In genomic region chr7:16045538-16045937, GRCm38 (mm10) we compare ENCODE assay signal across 8 mouse cellular contexts. TPM values are rescaled to one million over a fixed set of nuclear protein-coding genes. Genes with fewer than 3 reads are reported as not detected.
DNase-seq lines count a peak whose midpoint lies in the region; ATAC-seq and TF ChIP-seq lines count a peak whose summit lies in the region.

No protein-coding gene starts in this region.

- H3K9ac ChIP-seq in embryonic facial prominence, embryonic 11.5 days (replicated peaks; ENCODE audit: low read length), result peak overlapping the region; percentile 99
- H3K9ac ChIP-seq in hindbrain, embryonic 16.5 days (ENCODE audit: low read depth, low read length), result peak overlapping the region; percentile 98; the same call in 1 of the 2 replicates

- peaks cover 16% of the 10 kb centered on the region; the same call in 1 of the 2 replicates for H3K4me1 ChIP-seq in embryonic facial prominence, embryonic 11.5 days (ENCODE audit: control insufficient read depth, insufficient read depth, low read length)
- H3K4me1 ChIP-seq in hindbrain, embryonic 16.5 days (ENCODE audit: control insufficient read depth, insufficient read depth, low read depth, low read length), result peaks cover 42% of the 10 kb centered on the region

- peak overlapping the region; percentile 99 for H3K27ac ChIP-seq in layer of hippocampus, adult 2 months
- H3K27ac ChIP-seq in embryonic facial prominence, embryonic 11.5 days (replicated peaks; ENCODE audit: low read depth, low read length), result peak overlapping the region; percentile 98; the same call in 1 of the 2 replicates
- H3K27ac ChIP-seq in hindbrain, embryonic 16.5 days (ENCODE audit: low read depth, low read length), result peak overlapping the region; percentile 98; the same call in 1 of the 2 replicates

- H3ac ChIP-seq in myocyte (ENCODE audit: control insufficient read depth, insufficient read length), result no peak overlapping the region

- no peaks in the 10 kb centered on the region for H3K36me3 ChIP-seq in embryonic facial prominence, embryonic 11.5 days (replicated peaks; ENCODE audit: control insufficient read depth, insufficient read depth, low read depth, low read length)
- H3K36me3 ChIP-seq in hindbrain, embryonic 16.5 days (ENCODE audit: control insufficient read depth, insufficient read depth, low read length), result no peaks in the 10 kb centered on the region
- H3K36me3 ChIP-seq in myocyte (ENCODE audit: control insufficient read depth, insufficient read depth), result no peaks in the 10 kb centered on the region

- H3K4me2 ChIP-seq in embryonic facial prominence, embryonic 11.5 days (ENCODE audit: low read depth, low read length), result peak overlapping the region; percentile 87
- H3K4me2 ChIP-seq in hindbrain, embryonic 16.5 days (ENCODE audit: low read length), result peak overlapping the region; percentile 71
- peak overlapping the region; percentile 86 for H3K4me2 ChIP-seq in myocyte (ENCODE audit: low read depth)

- ATAC-seq in embryonic facial prominence, embryonic 11.5 days (replicated peaks; ENCODE audit: insufficient number of reproducible peaks, low FRiP score, low TSS enrichment, low read depth), result no peak
- ATAC-seq in hindbrain, embryonic 16.5 days, result no peak

- TF ChIP-seq POLR2A in myocyte (IDR thresholded peaks at IDR 0.05; ENCODE audit: insufficient read length, low read depth), result no peak

- H3K9me3 ChIP-seq in embryonic facial prominence, embryonic 11.5 days (replicated peaks; ENCODE audit: control insufficient read depth, low read length), result no peaks in the 10 kb centered on the region
- H3K9me3 ChIP-seq in hindbrain, embryonic 16.5 days (ENCODE audit: control insufficient read depth, low read length), result no peaks in the 10 kb centered on the region

- no peaks in the 10 kb centered on the region for H3K27me3 ChIP-seq in embryonic facial prominence, embryonic 11.5 days (ENCODE audit: control insufficient read depth, insufficient read depth, low read length)
- H3K27me3 ChIP-seq in hindbrain, embryonic 16.5 days (replicated peaks; ENCODE audit: control insufficient read depth, insufficient read depth, low read length), result no peaks in the 10 kb centered on the region
- H3K27me3 ChIP-seq in myocyte (ENCODE audit: control insufficient read depth, insufficient read depth, insufficient read length), result no peaks in the 10 kb centered on the region

- 52% methylated on average over 2 of the region's 2 CpGs for WGBS in embryonic facial prominence, embryonic 11.5 days
- 58% methylated on average over 2 of the region's 2 CpGs for WGBS in hindbrain, embryonic 16.5 days

- peak overlapping the region; percentile 63 for H3K4me3 ChIP-seq in layer of hippocampus, adult 2 months
- H3K4me3 ChIP-seq in embryonic facial prominence, embryonic 11.5 days (ENCODE audit: low read depth, low read length), result peak overlapping the region; percentile 90
- H3K4me3 ChIP-seq in hindbrain, embryonic 16.5 days (ENCODE audit: low read length), result no peak overlapping the region
- H3K4me3 ChIP-seq in myocyte, result peak overlapping the region; percentile 73

- no peak for TF ChIP-seq CTCF in layer of hippocampus, adult 2 months (conservative IDR thresholded peaks at IDR 0.05)

- DNase-seq in layer of hippocampus, adult 2 months (ENCODE audit: low spot score in 2 of 2), result no peak
- no peak for DNase-seq in layer of hippocampus, postnatal 36 days
- peak; percentile 6 for DNase-seq in embryonic facial prominence, embryonic 11.5 days (ENCODE audit: low spot score)
- DNase-seq in frontal cortex, postnatal 10 days (ENCODE audit: low spot score in 2 of 2), result no peak
- DNase-seq in spleen, postnatal 36 days (ENCODE audit: low spot score in 2 of 2), result no peak
- DNase-seq in right cerebral cortex, postnatal 25 days, result no peak

- peaks cover 69% of the 10 kb centered on the region for H3K79me2 ChIP-seq in myocyte (ENCODE audit: control insufficient read depth, insufficient read depth)

TF ChIP-seq in myocyte, 11 proteins besides CTCF, POLR2A, EP300 and RAD21:
- TF ChIP-seq E2F4 (IDR thresholded peaks at IDR 0.05; ENCODE audit: insufficient read depth) (no peak), TCF12 (IDR thresholded peaks at IDR 0.05; ENCODE audit: insufficient read depth, poor library complexity, severe bottlenecking) (no peak), MYOG (IDR thresholded peaks at IDR 0.05; ENCODE audit: control insufficient read depth in 1 of 3, insufficient read depth in 1 of 3, insufficient read length in 2 of 3, low read depth in 2 of 3) (no peak), MAX (IDR thresholded peaks at IDR 0.05; ENCODE audit: low read depth) (no peak), SRF (IDR thresholded peaks at IDR 0.05; ENCODE audit: control insufficient read depth, insufficient read length, low read depth) (no peak), USF1 (IDR thresholded peaks at IDR 0.05; ENCODE audit: low read depth) (no peak), POLR2AphosphoS2 (IDR thresholded peaks at IDR 0.05; ENCODE audit: insufficient read length, low read depth) (no peak), CEBPB (IDR thresholded peaks at IDR 0.05; ENCODE audit: insufficient read depth, poor library complexity, severe bottlenecking) (no peak), MYOD1 (IDR thresholded peaks at IDR 0.05; ENCODE audit: control insufficient read depth in 1 of 3, insufficient read length in 2 of 3, low read depth in 2 of 3) (no peak), TCF3 (IDR thresholded peaks at IDR 0.05; ENCODE audit: insufficient read length, low read depth) (no peak), REST (IDR thresholded peaks at IDR 0.05; ENCODE audit: insufficient read depth, insufficient read length) (no peak)

RNA-seq across cellular contexts. Expression of gene Bicra, which starts 2.2 kb away (rescaled TPM):
- 10 to 100 TPM; 20.8 to 22.8 TPM for total RNA-seq in layer of hippocampus, adult 2 months (2021)
- total RNA-seq in layer of hippocampus, postnatal 36 days (2021), result 10 to 100 TPM; 19.5 to 21.9 TPM
- 4.2 and 5.9 TPM in 2 replicates for polyA plus RNA-seq in embryonic facial prominence, embryonic 11.5 days (2014; fragmentation: Nextera tagmentation; extraction: Ambion mirVana)
- 5.0 and 6.9 TPM in 2 replicates for polyA plus RNA-seq in hindbrain, embryonic 16.5 days (2015; fragmentation: Nextera tagmentation; extraction: Ambion mirVana)
- 6.6 TPM for polyA plus RNA-seq in myocyte (2012; fragmentation: generic; extraction: Trizol)

RNA-seq across cellular contexts. Expression of gene Zfp541, which starts 16.1 kb away (rescaled TPM):
- total RNA-seq in layer of hippocampus, adult 2 months (2021), result 1 to 10 TPM in 1 of 2 experiments, under 1 TPM in 1; 0.59 to 1.1 TPM
- total RNA-seq in layer of hippocampus, postnatal 36 days (2021), result under 1 TPM; 0.67 to 0.83 TPM
- not detected in 2 replicates for polyA plus RNA-seq in embryonic facial prominence, embryonic 11.5 days (2014; fragmentation: Nextera tagmentation; extraction: Ambion mirVana)
- 0.09 and 0.16 TPM in 2 replicates for polyA plus RNA-seq in hindbrain, embryonic 16.5 days (2015; fragmentation: Nextera tagmentation; extraction: Ambion mirVana)
- not detected for polyA plus RNA-seq in myocyte (2012; fragmentation: generic; extraction: Trizol)

RNA-seq across cellular contexts. Expression of gene Napa, which starts 52.7 kb away (rescaled TPM):
- total RNA-seq in layer of hippocampus, adult 2 months (2021), result 100 to 1,000 TPM; 309 to 325 TPM
- total RNA-seq in layer of hippocampus, postnatal 36 days (2021), result 100 to 1,000 TPM; 272 to 282 TPM
- 147 and 168 TPM in 2 replicates for polyA plus RNA-seq in embryonic facial prominence, embryonic 11.5 days (2014; fragmentation: Nextera tagmentation; extraction: Ambion mirVana)
- 236 and 255 TPM in 2 replicates for polyA plus RNA-seq in hindbrain, embryonic 16.5 days (2015; fragmentation: Nextera tagmentation; extraction: Ambion mirVana)
- 193 TPM for polyA plus RNA-seq in myocyte (2012; fragmentation: generic; extraction: Trizol)
